ENCODE assay signal across 25 mouse cellular contexts in the genomic region with DNA sequence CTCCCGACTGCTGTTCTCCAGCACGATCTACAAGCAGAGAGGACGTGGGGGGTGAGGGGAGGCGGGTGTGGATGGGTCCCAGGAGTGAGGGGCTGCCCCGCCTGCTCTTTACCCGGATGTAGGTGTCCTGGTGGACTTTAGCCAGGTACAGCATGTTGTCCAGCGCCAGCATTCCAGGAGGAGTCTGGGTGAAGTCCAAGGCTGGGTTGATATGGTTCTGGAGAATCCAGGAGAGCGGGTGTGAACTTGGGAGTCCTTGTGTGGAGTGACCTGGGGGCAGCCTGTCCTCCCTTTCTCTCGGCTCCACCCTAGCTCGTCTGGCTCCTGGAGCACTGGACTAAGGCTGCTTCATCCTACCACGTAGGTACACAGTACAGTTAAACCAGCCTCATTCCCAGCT. TPM values are rescaled to one million over a fixed set of nuclear protein-coding genes. Genes with fewer than 3 reads are reported as not detected.
DNase-seq lines count a peak whose midpoint lies in the region; ATAC-seq and TF ChIP-seq lines count a peak whose summit lies in the region.
"Had no signal": no experiment of that assay in that cellular context is flagged by ENCODE, and none has a peak within 500 bp of the region (broad histone marks: within the 10 kb centered on the region; RNA-seq: fewer than 3 reads in every experiment).

No protein-coding gene starts in this region.

- H3K4me1 ChIP-seq in kidney, embryonic 16.5 days (ENCODE audit: insufficient read depth, low read length), result no peaks in the 10 kb centered on the region
- no peaks in the 10 kb centered on the region for H3K4me1 ChIP-seq in liver, embryonic 16.5 days (ENCODE audit: control insufficient read depth, low read depth, low read length)
- no peaks in the 10 kb centered on the region for H3K4me1 ChIP-seq in liver, embryonic 11.5 days (replicated peaks; ENCODE audit: control insufficient read depth, insufficient read depth, low read length)
- H3K4me1 ChIP-seq in kidney, postnatal 0 days (replicated peaks; ENCODE audit: insufficient read depth, low read length), result no peaks in the 10 kb centered on the region
- H3K4me1 ChIP-seq in small intestine, adult 2 months (ENCODE audit: control insufficient read depth, insufficient read depth, insufficient read length, low read length), result peaks cover 24% of the 10 kb centered on the region
- H3K4me1 ChIP-seq: embryonic facial prominence, embryonic 15.5 days; hindbrain, embryonic 12.5 days; limb, embryonic 13.5 days had no signal

- peaks cover 59% of the 10 kb centered on the region for H3K36me3 ChIP-seq in kidney, embryonic 16.5 days (ENCODE audit: insufficient read depth, low read length)
- H3K36me3 ChIP-seq in liver, embryonic 16.5 days (ENCODE audit: control insufficient read depth, insufficient read depth), result peaks cover 19% of the 10 kb centered on the region; the same call in 1 of the 2 replicates
- peaks cover 21% of the 10 kb centered on the region; the same call in 1 of the 2 replicates for H3K36me3 ChIP-seq in liver, embryonic 11.5 days (ENCODE audit: control insufficient read depth, insufficient read depth, low read length)
- peaks cover 58% of the 10 kb centered on the region for H3K36me3 ChIP-seq in kidney, postnatal 0 days (ENCODE audit: insufficient read depth, low read length)
- peaks cover 53% of the 10 kb centered on the region for H3K36me3 ChIP-seq in small intestine, adult 2 months (ENCODE audit: control insufficient read depth, insufficient read depth, low read length)

- H3K4me2 ChIP-seq in kidney, embryonic 16.5 days (replicated peaks; ENCODE audit: low read depth, low read length), result no peak overlapping the region
- no peak overlapping the region for H3K4me2 ChIP-seq in liver, embryonic 16.5 days (ENCODE audit: low read depth, low read length)
- H3K4me2 ChIP-seq in liver, embryonic 11.5 days, result no peak overlapping the region
- H3K4me2 ChIP-seq in kidney, postnatal 0 days (ENCODE audit: low read length), result no peak overlapping the region
- H3K4me2 ChIP-seq: embryonic facial prominence, embryonic 15.5 days; heart, embryonic 11.5 days; hindbrain, embryonic 12.5 days; limb, embryonic 13.5 days; lung, embryonic 14.5 days; midbrain, embryonic 13.5 days had no signal

- no peak for TF ChIP-seq CTCF in kidney, postnatal 0 days (IDR thresholded peaks at IDR 0.05; ENCODE audit: low read depth)
- no peak for TF ChIP-seq CTCF in small intestine, adult 2 months (IDR thresholded peaks at IDR 0.05; ENCODE audit: extremely low read depth, insufficient read length, insufficient replicate concordance, low read depth, low read length)

- WGBS in kidney, embryonic 16.5 days, result 88% methylated on average over 11 of the region's 11 CpGs
- WGBS in liver, embryonic 16.5 days (ENCODE audit: insufficient replicate concordance), result 73% methylated on average over 11 of the region's 11 CpGs
- WGBS in liver, embryonic 11.5 days, result 89% methylated on average over 11 of the region's 11 CpGs
- 84% methylated on average over 11 of the region's 11 CpGs for WGBS in kidney, postnatal 0 days
- WGBS in small intestine, adult 2 months, result 58% methylated on average over 11 of the region's 11 CpGs

- H3K9me3 ChIP-seq in kidney, embryonic 16.5 days (ENCODE audit: low read length), result no peaks in the 10 kb centered on the region
- H3K9me3 ChIP-seq in liver, embryonic 16.5 days (replicated peaks; ENCODE audit: control insufficient read depth, low read length), result no peaks in the 10 kb centered on the region
- no peaks in the 10 kb centered on the region for H3K9me3 ChIP-seq in liver, embryonic 11.5 days (ENCODE audit: control insufficient read depth, low read length)
- H3K9me3 ChIP-seq in kidney, postnatal 0 days (replicated peaks; ENCODE audit: low read length), result no peaks in the 10 kb centered on the region
- H3K9me3 ChIP-seq: embryonic facial prominence, embryonic 15.5 days; hindbrain, embryonic 12.5 days; limb, embryonic 13.5 days; megakaryocyte, embryonic 14.5 days; midbrain, embryonic 13.5 days had no signal

- no peaks in the 10 kb centered on the region for H3K27me3 ChIP-seq in kidney, embryonic 16.5 days (ENCODE audit: insufficient read depth, low read length)
- H3K27me3 ChIP-seq in liver, embryonic 16.5 days (ENCODE audit: control insufficient read depth, insufficient read depth, low read depth, low read length), result no peaks in the 10 kb centered on the region
- no peaks in the 10 kb centered on the region for H3K27me3 ChIP-seq in liver, embryonic 11.5 days (replicated peaks; ENCODE audit: control insufficient read depth, insufficient read depth, low read length)
- no peaks in the 10 kb centered on the region for H3K27me3 ChIP-seq in kidney, postnatal 0 days (ENCODE audit: insufficient read depth, low read length)
- H3K27me3 ChIP-seq in small intestine, adult 2 months (ENCODE audit: control insufficient read depth, insufficient read depth, low read length), result no peaks in the 10 kb centered on the region
- H3K27me3 ChIP-seq: embryonic facial prominence, embryonic 15.5 days; hindbrain, embryonic 12.5 days; limb, embryonic 13.5 days; megakaryocyte, embryonic 14.5 days; midbrain, embryonic 13.5 days had no signal

- no peak for TF ChIP-seq POLR2A in small intestine, adult 2 months (IDR thresholded peaks at IDR 0.05; ENCODE audit: low read depth, low read length)

- H3K4me3 ChIP-seq in kidney, embryonic 16.5 days (ENCODE audit: low read length), result no peak overlapping the region
- H3K4me3 ChIP-seq in liver, embryonic 16.5 days (ENCODE audit: low read depth, low read length), result no peak overlapping the region
- H3K4me3 ChIP-seq in liver, embryonic 11.5 days (ENCODE audit: low read depth, low read length), result no peak overlapping the region
- no peak overlapping the region for H3K4me3 ChIP-seq in kidney, postnatal 0 days (replicated peaks; ENCODE audit: low read depth, low read length)
- H3K4me3 ChIP-seq in small intestine, adult 2 months (ENCODE audit: low read depth, low read length), result peak overlapping the region; percentile 31
- H3K4me3 ChIP-seq: embryonic facial prominence, embryonic 15.5 days; hindbrain, embryonic 12.5 days; limb, embryonic 13.5 days; megakaryocyte, embryonic 14.5 days; midbrain, embryonic 13.5 days had no signal

- peak; percentile 92 for DNase-seq in kidney, adult 11 months
- DNase-seq in liver, embryonic 11.5 days (ENCODE audit: low spot score), result no peak
- DNase-seq in kidney, postnatal 0 days (ENCODE audit: low spot score), result no peak
- DNase-seq in spleen, adult 12 weeks (ENCODE audit: low spot score), result no peak
- no peak for DNase-seq in frontal cortex, postnatal 14 days (ENCODE audit: low spot score in 2 of 2)
- DNase-seq: adrenal gland, postnatal 25 days; cerebellum, adult 9-11 months; gastrocnemius, postnatal 10 days; heart, adult 11 months; layer of hippocampus, postnatal 36 days; lung, embryonic 14.5 days; lung, postnatal 36 days; right cerebral cortex, postnatal 14 days; thymus, adult 18-20 months; thymus, postnatal 36 days had no signal

- ATAC-seq in kidney, embryonic 16.5 days (ENCODE audit: low FRiP score, low TSS enrichment), result no peak
- ATAC-seq in liver, embryonic 16.5 days (ENCODE audit: low read depth), result peak; percentile 54
- ATAC-seq in liver, embryonic 11.5 days (replicated peaks; ENCODE audit: low FRiP score), result no peak
- ATAC-seq in kidney, postnatal 0 days (replicated peaks; ENCODE audit: low FRiP score, low read depth), result peak; percentile 67
- ATAC-seq: forebrain, embryonic 14.5 days; midbrain, embryonic 13.5 days had no signal

- no peak overlapping the region for H3K27ac ChIP-seq in kidney, embryonic 16.5 days (ENCODE audit: low read length)
- no peak overlapping the region for H3K27ac ChIP-seq in liver, embryonic 16.5 days (ENCODE audit: low read length)
- no peak overlapping the region for H3K27ac ChIP-seq in liver, embryonic 11.5 days (ENCODE audit: low read depth, low read length)
- no peak overlapping the region for H3K27ac ChIP-seq in kidney, postnatal 0 days
- peak overlapping the region; percentile 91 for H3K27ac ChIP-seq in small intestine, adult 2 months (ENCODE audit: insufficient read depth, low read depth, low read length)
- H3K27ac ChIP-seq: embryonic facial prominence, embryonic 15.5 days; limb, embryonic 13.5 days; midbrain, embryonic 13.5 days had no signal

- H3K9ac ChIP-seq in kidney, embryonic 16.5 days (replicated peaks; ENCODE audit: low read length), result no peak overlapping the region
- H3K9ac ChIP-seq in liver, embryonic 16.5 days (ENCODE audit: low read depth, low read length), result no peak overlapping the region
- H3K9ac ChIP-seq in liver, embryonic 11.5 days (ENCODE audit: low read depth, low read length), result no peak overlapping the region
- H3K9ac ChIP-seq in kidney, postnatal 0 days (ENCODE audit: low read depth, low read length), result no peak overlapping the region
- H3K9ac ChIP-seq: embryonic facial prominence, embryonic 15.5 days; hindbrain, embryonic 12.5 days; limb, embryonic 13.5 days; lung, embryonic 14.5 days; midbrain, embryonic 13.5 days had no signal

RNA-seq across cellular contexts. Expression of a gene that starts 9.8 kb away (rescaled TPM):
- polyA plus RNA-seq in kidney, embryonic 16.5 days (2015; fragmentation: Nextera tagmentation; extraction: Ambion mirVana), result 62.4 and 62.8 TPM in 2 replicates
- 37.9 and 47.2 TPM in 2 replicates for polyA plus RNA-seq in liver, embryonic 16.5 days (2015; fragmentation: Nextera tagmentation; extraction: Ambion mirVana)
- 53.0 and 64.4 TPM in 2 replicates for polyA plus RNA-seq in liver, embryonic 11.5 days (2014; fragmentation: Nextera tagmentation; extraction: Ambion mirVana)
- polyA plus RNA-seq in kidney, postnatal 0 days (2015; fragmentation: Nextera tagmentation; extraction: Ambion mirVana), result 51.6 and 55.7 TPM in 2 replicates
- 103 and 171 TPM in 2 replicates for polyA plus RNA-seq in small intestine, adult 2 months (2012; rRNA removed)

RNA-seq across cellular contexts. Expression of a gene that starts 28.9 kb away (rescaled TPM):
- 88.4 and 93.7 TPM in 2 replicates for polyA plus RNA-seq in kidney, embryonic 16.5 days (2015; fragmentation: Nextera tagmentation; extraction: Ambion mirVana)
- polyA plus RNA-seq in liver, embryonic 16.5 days (2015; fragmentation: Nextera tagmentation; extraction: Ambion mirVana), result 15.9 and 16.3 TPM in 2 replicates
- 36.4 and 42.4 TPM in 2 replicates for polyA plus RNA-seq in liver, embryonic 11.5 days (2014; fragmentation: Nextera tagmentation; extraction: Ambion mirVana)
- 51.5 and 59.3 TPM in 2 replicates for polyA plus RNA-seq in kidney, postnatal 0 days (2015; fragmentation: Nextera tagmentation; extraction: Ambion mirVana)
- polyA plus RNA-seq in small intestine, adult 2 months (2012; rRNA removed), result 34.3 and 66.1 TPM in 2 replicates

Comparison
In these comparisons a context has a peak if more than half of its experiments do, and no peak if none do; other contexts are left out.
1. ATAC-seq: peak in liver, embryonic 16.5 days (single experiment) and kidney, postnatal 0 days (single experiment); none in kidney, embryonic 16.5 days (single experiment) and liver, embryonic 11.5 days (single experiment).